Mouse (Mus musculus): ENCODE measurements around the gene Gfra4.

- TF ChIP-seq CTCF (IDR thresholded peaks at IDR 0.05; ENCODE audit: extremely low read depth, insufficient read length, insufficient replicate concordance, low read depth, low read length) (no peak), POLR2A (IDR thresholded peaks at IDR 0.05; ENCODE audit: low read depth, low read length) (no peak)
These were observed 2.3 kb upstream of the Gfra4 start for GRCm38 (mm10) chr2:131044989-131045720.

Data from small intestine, adult 2 months (tissue).